26 mouse cellular contexts compared by ENCODE assay signal in the genomic region with DNA sequence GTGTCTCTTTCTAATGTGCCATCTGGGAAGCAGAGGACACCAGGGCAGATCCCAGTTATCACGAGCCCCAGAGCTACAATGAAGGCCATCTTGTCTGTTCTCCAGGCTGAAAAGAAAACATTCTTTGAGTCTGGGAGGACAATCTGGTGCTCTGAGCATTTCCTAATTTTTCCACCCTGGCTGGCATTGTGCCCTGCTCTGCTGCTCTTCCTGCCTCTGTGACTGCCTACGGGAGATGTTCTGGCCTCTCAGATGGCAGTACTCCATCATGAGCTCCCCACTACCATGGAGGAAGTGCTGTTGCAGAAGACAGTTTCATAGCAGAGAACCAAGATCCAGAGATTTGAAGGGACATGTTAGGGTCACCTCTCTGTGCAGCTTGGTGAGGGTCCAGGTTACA. TPM values are rescaled to one million over a fixed set of nuclear protein-coding genes. Genes with fewer than 3 reads are reported as not detected.
DNase-seq lines count a peak whose midpoint lies in the region; ATAC-seq and TF ChIP-seq lines count a peak whose summit lies in the region.
"Had no signal": no experiment of that assay in that cellular context is flagged by ENCODE, and none has a peak within 500 bp of the region (broad histone marks: within the 10 kb centered on the region; RNA-seq: fewer than 3 reads in every experiment).

No protein-coding gene starts in this region.

- intact Hi-C loops in heart, postnatal 36 days (cut with DNase I): no loop called here

- no peak for ATAC-seq in heart, embryonic 12.5 days (ENCODE audit: insufficient number of reproducible peaks, low FRiP score)
- ATAC-seq in lung, postnatal 0 days: no peak
- ATAC-seq: forebrain, embryonic 13.5 days had no signal

- no peaks in the 10 kb centered on the region for H3K27me3 ChIP-seq in heart, embryonic 10.5 days (ENCODE audit: insufficient read depth, poor library complexity, severe bottlenecking)
- no peaks in the 10 kb centered on the region for H3K27me3 ChIP-seq in heart, embryonic 12.5 days (replicated peaks)
- no peaks in the 10 kb centered on the region for H3K27me3 ChIP-seq in lung, postnatal 0 days (replicated peaks; ENCODE audit: insufficient read depth, low read length)
- H3K27me3 ChIP-seq: forebrain, embryonic 13.5 days; hindbrain, embryonic 12.5 days had no signal

- DNase-seq in heart, embryonic 10.5 days (ENCODE audit: low spot score): peak; percentile 16
- peak; percentile 13 for DNase-seq in lung, postnatal 10 days
- no peak for DNase-seq in lung, postnatal 0 days (ENCODE audit: low spot score)
- peak; percentile 47 for DNase-seq in adipocyte (ENCODE audit: low spot score)
- DNase-seq in brain, adult 2 months (ENCODE audit: low read depth, low spot score): peak; percentile 37
- DNase-seq in gastrocnemius, postnatal 10 days: no peak
- no peak for DNase-seq in heart, postnatal 36 days
- DNase-seq: adrenal gland, adult 2 months; gastrocnemius, postnatal 14 days; kidney, adult 9 months; kidney, postnatal 25 days; spleen, adult 18-20 months; thymus, adult 2 months had no signal

- TF ChIP-seq EP300 in lung, postnatal 0 days (IDR thresholded peaks at IDR 0.05): no peak

- no peak overlapping the region for H3K4me3 ChIP-seq in heart, embryonic 10.5 days
- H3K4me3 ChIP-seq in heart, embryonic 12.5 days: no peak overlapping the region
- no peak overlapping the region for H3K4me3 ChIP-seq in lung, postnatal 0 days (ENCODE audit: low read depth, low read length)
- H3K4me3 ChIP-seq: forebrain, embryonic 13.5 days; hindbrain, embryonic 12.5 days had no signal

- no peak for TF ChIP-seq CTCF in lung, postnatal 0 days (IDR thresholded peaks at IDR 0.05)

- H3K36me3 ChIP-seq in heart, embryonic 10.5 days: no peaks in the 10 kb centered on the region
- no peaks in the 10 kb centered on the region for H3K36me3 ChIP-seq in heart, embryonic 12.5 days
- no peaks in the 10 kb centered on the region for H3K36me3 ChIP-seq in lung, postnatal 0 days (ENCODE audit: insufficient read depth, low read length)
- H3K36me3 ChIP-seq: hindbrain, embryonic 12.5 days had no signal

- H3K27ac ChIP-seq in heart, embryonic 10.5 days: no peak overlapping the region
- H3K27ac ChIP-seq in heart, embryonic 12.5 days (ENCODE audit: poor library complexity, severe bottlenecking): no peak overlapping the region
- no peak overlapping the region for H3K27ac ChIP-seq in lung, postnatal 0 days (ENCODE audit: low read length)
- H3K27ac ChIP-seq: forebrain, embryonic 13.5 days; hindbrain, embryonic 12.5 days; liver, embryonic 14.5 days had no signal

- H3K9ac ChIP-seq in heart, embryonic 12.5 days: no peak overlapping the region
- no peak overlapping the region for H3K9ac ChIP-seq in lung, postnatal 0 days (replicated peaks; ENCODE audit: low read depth)
- H3K9ac ChIP-seq: forebrain, embryonic 13.5 days; hindbrain, embryonic 12.5 days; liver, embryonic 14.5 days had no signal

- no peaks in the 10 kb centered on the region for H3K9me3 ChIP-seq in heart, embryonic 10.5 days
- H3K9me3 ChIP-seq in heart, embryonic 12.5 days (replicated peaks): 0 out of 2 replicates have a peak, but pooled peaks cover 7% of the 10 kb centered on the region
- H3K9me3 ChIP-seq in lung, postnatal 0 days (ENCODE audit: low read length): no peaks in the 10 kb centered on the region
- H3K9me3 ChIP-seq: forebrain, embryonic 13.5 days; hindbrain, embryonic 12.5 days had no signal

- no peaks in the 10 kb centered on the region for H3K4me1 ChIP-seq in heart, embryonic 10.5 days
- no peaks in the 10 kb centered on the region for H3K4me1 ChIP-seq in heart, embryonic 12.5 days (replicated peaks)
- H3K4me1 ChIP-seq in lung, postnatal 0 days (ENCODE audit: insufficient read depth, low read depth, low read length): no peaks in the 10 kb centered on the region
- H3K4me1 ChIP-seq: forebrain, embryonic 13.5 days; hindbrain, embryonic 12.5 days had no signal

- 70% methylated on average over 2 of the region's 2 CpGs for WGBS in heart, embryonic 10.5 days
- WGBS in heart, embryonic 12.5 days: 46% methylated on average over 2 of the region's 2 CpGs
- WGBS in lung, postnatal 0 days: 69% methylated on average over 2 of the region's 2 CpGs

- no peak overlapping the region for H3K4me2 ChIP-seq in heart, embryonic 12.5 days
- H3K4me2 ChIP-seq in lung, postnatal 0 days (replicated peaks; ENCODE audit: low read depth, low read length): no peak overlapping the region
- H3K4me2 ChIP-seq: forebrain, embryonic 13.5 days; hindbrain, embryonic 12.5 days had no signal

RNA-seq across cellular contexts. Expression of a gene that starts 1.7 kb away (rescaled TPM):
- polyA plus RNA-seq in heart, embryonic 10.5 days (2016; fragmentation: Nextera tagmentation; extraction: Ambion mirVana): not detected in 2 replicates
- polyA plus RNA-seq in heart, embryonic 12.5 days (2016; fragmentation: Nextera tagmentation; extraction: Ambion mirVana): 0.13 TPM in 1 of 2 replicates, not detected in the other
- polyA plus RNA-seq in lung, postnatal 0 days (2015; fragmentation: Nextera tagmentation; extraction: Ambion mirVana): 4.3 and 5.6 TPM in 2 replicates
- total RNA-seq in gastrocnemius, postnatal 10 days (2021): 1 to 10 TPM; 1.1 to 3.0 TPM
- total RNA-seq in heart, postnatal 36 days (2021): 1 to 10 TPM in 1 of 2 experiments, under 1 TPM in 1; 0.61 to 1.2 TPM
- total RNA-seq: common myeloid progenitor, adult 5-6 weeks; left cerebral cortex, adult 8-10 months had no signal
- polyA plus RNA-seq: brain, embryonic 14.5 days; embryonic facial prominence, embryonic 11.5 days; forebrain, embryonic 13.5 days; hindbrain, embryonic 12.5 days; limb, embryonic 11.5 days; liver, embryonic 14.5 days; neural tube, embryonic 11.5 days; stomach, embryonic 14.5 days had no signal

RNA-seq across cellular contexts. Expression of a gene that starts 24.2 kb away (rescaled TPM):
- polyA plus RNA-seq in heart, embryonic 10.5 days (2016; fragmentation: Nextera tagmentation; extraction: Ambion mirVana): 0.20 TPM in 1 of 2 replicates, not detected in the other
- polyA plus RNA-seq in heart, embryonic 12.5 days (2016; fragmentation: Nextera tagmentation; extraction: Ambion mirVana): 0.09 and 0.10 TPM in 2 replicates
- not detected in 2 replicates for polyA plus RNA-seq in lung, postnatal 0 days (2015; fragmentation: Nextera tagmentation; extraction: Ambion mirVana)
- not detected for total RNA-seq in gastrocnemius, postnatal 10 days (2021)
- not detected for total RNA-seq in heart, postnatal 36 days (2021)
- total RNA-seq: gastrocnemius, postnatal 14 days; heart, adult 8-10 months; left cerebral cortex, adult 8-10 months had no signal
- polyA plus RNA-seq: adrenal gland, adult 2 months; brain, embryonic 14.5 days; embryonic facial prominence, embryonic 11.5 days; forebrain, embryonic 13.5 days; heart, postnatal 0 days; hindbrain, embryonic 12.5 days; limb, embryonic 11.5 days; neural tube, embryonic 11.5 days had no signal

RNA-seq across cellular contexts. Expression of a gene that starts 39.5 kb away (rescaled TPM):
- polyA plus RNA-seq in heart, embryonic 10.5 days (2016; fragmentation: Nextera tagmentation; extraction: Ambion mirVana): not detected in 2 replicates
- polyA plus RNA-seq in heart, embryonic 12.5 days (2016; fragmentation: Nextera tagmentation; extraction: Ambion mirVana): not detected in 2 replicates
- not detected in 2 replicates for polyA plus RNA-seq in lung, postnatal 0 days (2015; fragmentation: Nextera tagmentation; extraction: Ambion mirVana)
- total RNA-seq in gastrocnemius, postnatal 10 days (2021): not detected
- total RNA-seq in heart, postnatal 36 days (2021): not detected
- total RNA-seq: adrenal gland, adult 2 months; common myeloid progenitor, adult 5-6 weeks; gastrocnemius, postnatal 14 days; heart, adult 8-10 months; left cerebral cortex, adult 8-10 months had no signal
- polyA plus RNA-seq: adrenal gland, adult 2 months; brain, embryonic 14.5 days; embryonic facial prominence, embryonic 11.5 days; forebrain, embryonic 13.5 days; heart, postnatal 0 days; hindbrain, embryonic 12.5 days; limb, embryonic 11.5 days; liver, embryonic 14.5 days; neural tube, embryonic 11.5 days; stomach, embryonic 14.5 days; thymus, adult 2 months had no signal

RNA-seq across cellular contexts. Expression of a gene that starts 51.1 kb away (rescaled TPM):
- 0.10 TPM in 1 of 2 replicates, not detected in the other for polyA plus RNA-seq in heart, embryonic 10.5 days (2016; fragmentation: Nextera tagmentation; extraction: Ambion mirVana)
- polyA plus RNA-seq in heart, embryonic 12.5 days (2016; fragmentation: Nextera tagmentation; extraction: Ambion mirVana): not detected in 2 replicates
- polyA plus RNA-seq in lung, postnatal 0 days (2015; fragmentation: Nextera tagmentation; extraction: Ambion mirVana): not detected in 2 replicates
- total RNA-seq in gastrocnemius, postnatal 10 days (2021): not detected
- not detected for total RNA-seq in heart, postnatal 36 days (2021)
- total RNA-seq: common myeloid progenitor, adult 5-6 weeks; gastrocnemius, postnatal 14 days; heart, adult 8-10 months; left cerebral cortex, adult 8-10 months had no signal
- polyA plus RNA-seq: adrenal gland, adult 2 months; brain, embryonic 14.5 days; embryonic facial prominence, embryonic 11.5 days; forebrain, embryonic 13.5 days; heart, postnatal 0 days; hindbrain, embryonic 12.5 days; limb, embryonic 11.5 days; neural tube, embryonic 11.5 days; stomach, embryonic 14.5 days had no signal

Comparison
In these comparisons a context has a peak if more than half of its experiments do, and no peak if none do; other contexts are left out.
1. DNase-seq: peak in heart, embryonic 10.5 days (single experiment), lung, postnatal 10 days (single experiment), adipocyte (single experiment) and brain, adult 2 months (single experiment); none in lung, postnatal 0 days (single experiment), gastrocnemius, postnatal 10 days (single experiment) and heart, postnatal 36 days (0 of 2).